Mouse (Mus musculus): ENCODE measurements around the gene Ddt. TPM values are rescaled to one million over a fixed set of nuclear protein-coding genes. Genes with fewer than 3 reads are reported as not detected.
"Not testable (repeated sequence)": the region's sequence is repeated elsewhere in the genome, so short reads cannot be mapped to it uniquely, and the experiment has no call there.

Ddt gene
- total RNA-seq, 2 experiments from 2014 or later, result 53.6 to 54.5 TPM

- DNase-seq (ENCODE audit: low spot score in 2 of 2), result no peak
Observed at GRCm38 (mm10) chr10:75774587-75774986, 1.4 kb upstream of the Ddt start.

- no peak for DNase-seq (ENCODE audit: low spot score in 2 of 2)
Observed at GRCm38 (mm10) chr10:75774102-75774501, 888 bp upstream of the Ddt start.

GRCm38 (mm10) chr10:75767756-75768155 is 5.5 kb downstream of the Ddt start:
- not testable (repeated sequence) for DNase-seq (ENCODE audit: low spot score in 2 of 2)

- no peak for DNase-seq (ENCODE audit: low spot score in 2 of 2)
Observed at GRCm38 (mm10) chr10:75766856-75767255, 6.4 kb downstream of the Ddt start.

- DNase-seq (ENCODE audit: low spot score in 2 of 2), result peak in 1 of 2 experiments; percentile 47
Observed at GRCm38 (mm10) chr10:75764519-75765473, 8.4 kb downstream of the Ddt start.

- DNase-seq (ENCODE audit: low spot score in 2 of 2), result peak; percentile 97 to 98
Observed at GRCm38 (mm10) chr10:75763682-75764518, 9.3 kb downstream of the Ddt start, which contains the start of gene Cabin1. Cabin1 (minus strand) TSS chr10:75764341.

GRCm38 (mm10) chr10:75762413-75762812 is 10.8 kb downstream of the Ddt start:
- DNase-seq (ENCODE audit: low spot score in 2 of 2), result no peak

- no peak for DNase-seq (ENCODE audit: low spot score in 2 of 2)
Observed at GRCm38 (mm10) chr10:75760311-75760710, 12.9 kb downstream of the Ddt start.

- DNase-seq (ENCODE audit: low spot score in 2 of 2), result no peak
Observed at GRCm38 (mm10) chr10:75756719-75757118, 16.5 kb downstream of the Ddt start.

- peak; percentile 86 to 90 for DNase-seq (ENCODE audit: low spot score in 2 of 2)
Observed at GRCm38 (mm10) chr10:75744017-75744416, 29.2 kb downstream of the Ddt start.

GRCm38 (mm10) chr10:75743369-75743768 is 29.8 kb downstream of the Ddt start:
- DNase-seq (ENCODE audit: low spot score in 2 of 2), result peak; percentile 66 to 85

- no peak for DNase-seq (ENCODE audit: low spot score in 2 of 2)
Observed at GRCm38 (mm10) chr10:75740866-75741265, 32.3 kb downstream of the Ddt start.

GRCm38 (mm10) chr10:75725449-75725848 is 47.8 kb downstream of the Ddt start:
- no peak for DNase-seq (ENCODE audit: low spot score in 2 of 2)

Other genes starting within 250 kb of the Ddt start
- gene Lrrc75b, start 213.1 kb downstream of the Ddt start, total RNA-seq (2021), result 10 to 100 TPM; 10.2 to 10.5 TPM
- gene Ggt1, start 211.8 kb downstream of the Ddt start, total RNA-seq (2021), result 1 to 10 TPM; 3.6 to 4.1 TPM
- 1 to 10 TPM; 2.2 to 2.9 TPM for gene Ggt5, start 184.1 kb downstream of the Ddt start, total RNA-seq (2021)
- gene Susd2, start 129.4 kb downstream of the Ddt start, total RNA-seq (2021), result 1 to 10 TPM; 8.8 to 9.0 TPM
- 10 to 100 TPM; 62.9 to 63.0 TPM for gene Cabin1, start 9.1 kb downstream of the Ddt start, total RNA-seq (2021)
- not detected for gene Gm20441, start 7.5 kb upstream of the Ddt start, total RNA-seq (2021)
- gene Gstt3, start 8.0 kb upstream of the Ddt start, total RNA-seq (2021), result 1 to 10 TPM; 2.5 to 2.6 TPM
- 10 to 100 TPM; 14.2 to 16.5 TPM for gene Gstt1, start 25.2 kb upstream of the Ddt start, total RNA-seq (2021)
- not detected for gene Gstt4, start 49.1 kb upstream of the Ddt start, total RNA-seq (2021)
- gene Gstt2, start 64.0 kb upstream of the Ddt start, total RNA-seq (2021), result 1 to 10 TPM; 4.3 to 5.0 TPM
- gene Mif, start 86.8 kb upstream of the Ddt start, total RNA-seq (2021), result 100 to 1,000 TPM; 526 to 535 TPM
- gene Derl3, start 120.0 kb upstream of the Ddt start, total RNA-seq (2021), result 1 to 10 TPM; 4.0 to 4.9 TPM
- 10 to 100 TPM; 74.5 to 79.4 TPM for gene Smarcb1, start 148.2 kb upstream of the Ddt start, total RNA-seq (2021)
- 100 to 1,000 TPM; 416 to 479 TPM for gene Chchd10, start 159.7 kb upstream of the Ddt start, total RNA-seq (2021)
- 1 to 10 TPM; 2.8 to 3.0 TPM for gene Mmp11, start 163.1 kb upstream of the Ddt start, total RNA-seq (2021)
- gene Gm867, start 167.3 kb upstream of the Ddt start, total RNA-seq (2021), result not detected
- gene Vpreb3, start 169.6 kb upstream of the Ddt start, total RNA-seq (2021), result not detected
- gene Gm5134, start 181.1 kb upstream of the Ddt start, total RNA-seq (2021), result not detected

Measured in left cerebral cortex, adult 18-20 months (tissue).